Mouse (Mus musculus): ENCODE measurements around the gene Phf8. TPM values are rescaled to one million over a fixed set of nuclear protein-coding genes. Genes with fewer than 3 reads are reported as not detected.
"Not testable (repeated sequence)": the region's sequence is repeated elsewhere in the genome, so short reads cannot be mapped to it uniquely, and the experiment has no call there.

The Phf8 gene
- total and polyA plus RNA-seq, 3 experiments: 6.5 to 14.1 (median 8.8) TPM

DNA sequence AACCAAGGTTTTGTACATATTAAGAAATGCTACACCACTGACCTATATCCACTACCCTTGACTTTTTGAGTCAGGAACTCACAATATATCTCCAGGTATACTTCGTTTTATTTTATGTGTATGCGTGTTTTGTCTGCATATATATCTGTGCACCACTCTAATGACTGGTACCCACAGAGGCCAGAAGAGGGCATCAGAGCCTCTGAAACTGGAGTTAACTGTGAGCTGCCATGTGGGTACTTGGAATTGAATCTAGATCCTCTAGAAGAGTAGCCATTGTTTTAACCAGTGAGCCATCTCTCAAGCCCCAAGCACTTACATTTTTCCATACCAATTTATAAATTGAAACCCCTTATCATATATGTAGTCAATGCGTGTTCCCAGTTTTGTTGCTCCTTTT is 32.3 kb upstream of the Phf8 start:
- DNase-seq (ENCODE audit: extremely low read depth): peak; percentile 19
- Histone ChIP-seq H3K9me3 (replicated peaks; ENCODE audit: low read length) (no peaks in the 10 kb centered on the region), H3K27ac (ENCODE audit: insufficient read depth, low read depth) (no peak overlapping the region), H3K4me1 (ENCODE audit: control insufficient read depth in 1 of 2, insufficient read depth in 2 of 2) (no peaks in the 10 kb centered on the region), H3K79me2 (replicated peaks; ENCODE audit: control insufficient read depth, extremely low read depth, insufficient read depth, poor library complexity, severe bottlenecking) (no peaks in the 10 kb centered on the region), H3K9ac (ENCODE audit: insufficient read depth, low read depth) (no peak overlapping the region), H3K4me3 (replicated peaks in 1 of 3; ENCODE audit: low read depth in 2 of 3, low read length in 2 of 3, poor library complexity in 1 of 3) (no peak overlapping the region), H3K36me3 (replicated peaks in 1 of 2; ENCODE audit: control insufficient read depth in 1 of 2, insufficient read depth in 1 of 2, low read length in 1 of 2) (no peaks in the 10 kb centered on the region), H3K4me2 (ENCODE audit: insufficient read depth, low read depth, poor library complexity, severe bottlenecking) (no peak overlapping the region), H3K27me3 (replicated peaks) (no peaks in the 10 kb centered on the region)
- TF ChIP-seq MEF2A (IDR thresholded peaks at IDR 0.05; ENCODE audit: borderline replicate concordance, low read depth, low read length): no peak
- no peak for TF ChIP-seq CHD1 (IDR thresholded peaks at IDR 0.05; ENCODE audit: low read depth, low read length)
- TF ChIP-seq JUND (conservative IDR thresholded peaks at IDR 0.05; ENCODE audit: low read depth, low read length): no peak
- no peak for TF ChIP-seq E2F4 (IDR thresholded peaks at IDR 0.05; ENCODE audit: insufficient replicate concordance, low read depth, low read length)
- TF ChIP-seq RAD21 (IDR thresholded peaks at IDR 0.05; ENCODE audit: low read depth, low read length): peak; percentile 37
- TF ChIP-seq ZNF384 (IDR thresholded peaks at IDR 0.05; ENCODE audit: low read depth, low read length): no peak
- no peak for TF ChIP-seq EP300 (IDR thresholded peaks at IDR 0.05; ENCODE audit: low read length)
- TF ChIP-seq NRF1 (IDR thresholded peaks at IDR 0.05; ENCODE audit: low read depth, low read length): no peak
- TF ChIP-seq POLR2A (IDR thresholded peaks at IDR 0.05; ENCODE audit: low read depth, low read length): no peak
- no peak for TF ChIP-seq ZKSCAN1 (IDR thresholded peaks at IDR 0.05; ENCODE audit: borderline replicate concordance, low read depth, low read length)
- no peak for TF ChIP-seq MAZ (IDR thresholded peaks at IDR 0.05; ENCODE audit: low read depth, low read length)
- TF ChIP-seq SMC3 (IDR thresholded peaks at IDR 0.05; ENCODE audit: low read depth, low read length): no peak
- TF ChIP-seq ETS1 (conservative IDR thresholded peaks at IDR 0.05; ENCODE audit: low read depth, low read length): no peak
- no peak for TF ChIP-seq TBP (conservative IDR thresholded peaks at IDR 0.05; ENCODE audit: low read depth, low read length)
- TF ChIP-seq CTCF (conservative IDR thresholded peaks at IDR 0.05 in 1 of 2, IDR thresholded peaks at IDR 0.05 in 1 of 2; ENCODE audit: low read depth in 2 of 2, low read length in 2 of 2): peak in 1 of 2 experiments; percentile 32; a peak in 2 of 4 replicates
- TF ChIP-seq TCF12 (IDR thresholded peaks at IDR 0.05; ENCODE audit: low read depth, low read length): no peak
- TF ChIP-seq NELFE (IDR thresholded peaks at IDR 0.05; ENCODE audit: low read depth, low read length): no peak
- dilution Hi-C loops (cut with MboI; ENCODE audit: extremely low pct_ligation_motif_present, extremely low pct_unique_long_range_greater_than_20kb, low sequenced_read_pairs): no loop called here
- in situ Hi-C loops (cut with MboI; ENCODE audit: low pct_ligation_motif_present, low pct_unique_long_range_greater_than_20kb, low sequenced_read_pairs): no loop called here

DNA sequence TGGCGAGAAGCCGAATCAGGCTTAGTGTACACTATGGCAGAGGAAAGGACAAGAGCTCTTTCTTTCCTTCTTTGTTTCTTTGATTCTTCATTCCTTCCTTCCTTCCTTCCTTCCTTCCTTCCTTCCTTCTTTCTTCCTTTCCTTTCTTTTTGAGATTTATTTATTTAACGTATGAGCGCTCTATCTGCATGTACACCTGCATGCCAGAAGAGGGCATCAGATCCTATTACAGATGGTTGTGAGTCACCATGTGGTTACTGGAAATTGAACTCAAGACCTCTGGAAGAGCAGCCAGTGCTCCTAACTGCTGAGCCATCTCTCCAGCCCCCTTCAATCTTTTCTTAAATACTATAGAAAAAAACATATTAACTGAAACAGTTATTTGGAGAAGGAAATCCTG is 27.2 kb upstream of the Phf8 start:
- H3K79me2 ChIP-seq (replicated peaks; ENCODE audit: control insufficient read depth, extremely low read depth, insufficient read depth, poor library complexity, severe bottlenecking); DNase-seq (ENCODE audit: extremely low read depth); H3K4me2 ChIP-seq (ENCODE audit: insufficient read depth, low read depth, poor library complexity, severe bottlenecking); dilution Hi-C loops (cut with MboI; ENCODE audit: extremely low pct_ligation_motif_present, extremely low pct_unique_long_range_greater_than_20kb, low sequenced_read_pairs); H3K9me3 ChIP-seq (replicated peaks; ENCODE audit: low read length); H3K27me3 ChIP-seq (replicated peaks); H3K9ac ChIP-seq (ENCODE audit: insufficient read depth, low read depth); in situ Hi-C loops (cut with MboI; ENCODE audit: low pct_ligation_motif_present, low pct_unique_long_range_greater_than_20kb, low sequenced_read_pairs); H3K36me3 ChIP-seq (replicated peaks in 1 of 2; ENCODE audit: control insufficient read depth in 1 of 2, insufficient read depth in 1 of 2, low read length in 1 of 2); H3K27ac ChIP-seq (ENCODE audit: insufficient read depth, low read depth); H3K4me1 ChIP-seq (ENCODE audit: control insufficient read depth in 1 of 2, insufficient read depth in 2 of 2); H3K4me3 ChIP-seq (replicated peaks in 1 of 3; ENCODE audit: low read depth in 2 of 3, low read length in 2 of 3, poor library complexity in 1 of 3): not testable (repeated sequence)
- TF ChIP-seq SMC3 (IDR thresholded peaks at IDR 0.05; ENCODE audit: low read depth, low read length): 0 out of 2 replicates have a peak, but pooled peaks have one; percentile 9
- TF ChIP-seq CTCF (conservative IDR thresholded peaks at IDR 0.05 in 1 of 2, IDR thresholded peaks at IDR 0.05 in 1 of 2; ENCODE audit: low read depth in 2 of 2, low read length in 2 of 2): peak in 1 of 2 experiments; percentile 17; a peak in 1 of 4 replicates
- TF ChIP-seq RAD21 (IDR thresholded peaks at IDR 0.05; ENCODE audit: low read depth, low read length): peak; percentile 14
